Mouse (Mus musculus): Measurements from ENCODE around the gene Jade1.

Jade1 gene

DNA sequence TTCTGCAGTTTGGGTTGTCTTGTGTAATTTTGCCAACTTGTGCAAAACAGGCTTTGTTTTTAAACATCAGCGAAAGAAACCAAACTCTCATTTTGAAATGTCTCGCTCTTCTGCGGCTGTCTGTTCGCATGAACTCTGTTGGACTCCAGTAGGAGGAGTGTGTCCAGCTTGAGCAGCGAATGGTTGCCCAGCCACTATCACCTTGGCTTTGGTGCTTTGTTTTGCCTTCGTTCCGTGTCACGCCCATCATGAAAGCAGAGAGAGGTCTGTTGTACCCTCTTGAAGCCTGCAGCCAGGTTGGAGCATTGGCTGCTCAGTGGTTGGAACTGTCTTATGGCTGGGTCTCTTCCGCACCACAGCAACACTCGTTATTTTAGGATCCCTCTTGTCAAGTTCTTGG is 43.7 kb downstream of the Jade1 start:
- DNase-seq (ENCODE audit: low spot score in 2 of 2), result no peak

DNA sequence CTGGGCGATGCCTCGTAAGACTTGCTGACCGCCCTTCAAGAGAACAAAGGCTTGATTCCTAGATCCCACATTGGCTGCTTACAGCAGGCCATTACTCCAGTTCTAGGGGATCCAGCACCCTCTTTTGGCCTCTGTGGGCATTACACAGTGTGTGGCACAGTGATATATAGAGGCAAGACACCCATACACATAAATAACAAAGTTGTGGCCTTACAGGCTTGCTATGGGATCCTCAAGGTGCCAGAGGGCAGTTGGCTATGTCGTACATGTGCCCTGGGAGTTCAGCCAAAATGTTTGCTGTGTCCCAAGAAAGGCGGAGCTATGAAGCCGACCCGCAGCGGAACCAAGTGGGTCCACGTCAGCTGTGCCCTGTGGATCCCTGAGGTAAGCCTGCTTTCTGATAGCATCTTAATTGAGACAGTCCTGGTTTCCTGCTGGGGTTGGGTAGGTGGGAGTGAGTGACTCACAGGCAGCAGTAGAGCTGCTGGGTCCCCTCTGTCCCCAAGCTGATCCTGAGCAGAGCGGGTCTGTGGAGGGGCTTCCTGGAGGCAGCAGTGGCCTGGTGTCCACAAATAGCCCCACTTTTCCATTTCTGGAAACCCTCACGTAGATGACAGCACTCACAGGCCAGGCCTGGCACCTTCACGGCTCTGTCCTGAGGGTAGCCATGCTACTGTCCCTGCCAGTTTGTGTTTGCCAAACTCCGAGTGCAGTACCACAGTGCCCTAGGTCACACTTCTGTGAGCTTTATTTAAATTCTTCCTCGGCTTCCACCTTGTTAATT is 44.5 kb downstream of the Jade1 start:
- DNase-seq (ENCODE audit: low spot score in 2 of 2), result peak; percentile 55 to 63

DNA sequence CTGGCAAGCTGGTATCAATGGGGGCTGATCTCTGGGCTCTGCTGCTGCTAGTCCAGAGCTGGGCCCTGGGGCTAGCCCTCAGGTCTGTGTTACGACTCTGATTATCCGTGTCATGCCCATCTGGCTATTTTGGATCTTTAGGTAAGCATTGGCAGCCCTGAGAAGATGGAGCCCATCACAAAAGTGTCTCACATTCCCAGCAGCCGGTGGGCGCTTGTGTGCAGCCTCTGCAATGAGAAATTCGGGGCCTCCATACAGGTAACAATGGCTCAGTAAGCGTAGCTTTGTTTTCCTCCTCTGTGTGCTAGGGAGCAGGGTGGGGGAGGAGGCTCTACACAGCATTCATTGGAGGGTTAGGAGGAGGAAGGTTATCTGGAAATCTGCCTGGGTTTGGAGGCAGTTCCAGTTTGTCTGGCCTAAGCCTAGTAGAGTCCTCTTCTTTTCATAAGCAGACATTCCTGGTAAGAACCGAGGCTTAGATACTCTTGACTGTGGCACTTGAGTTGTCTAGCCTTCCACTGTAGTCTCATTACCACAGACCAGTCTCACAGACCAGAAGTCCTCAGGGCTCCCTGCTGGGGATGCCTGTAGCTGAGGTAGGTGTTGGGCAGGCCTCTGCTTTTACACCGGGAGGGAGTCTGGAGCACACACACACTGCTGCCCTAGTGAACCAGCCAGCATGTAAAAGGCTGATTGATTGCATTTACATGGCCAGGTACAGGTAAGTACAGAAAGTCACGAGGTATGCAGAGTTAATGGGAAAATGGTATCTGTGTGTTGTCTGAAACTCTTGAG is 45.9 kb downstream of the Jade1 start:
- DNase-seq (ENCODE audit: low spot score in 2 of 2), result no peak

DNA sequence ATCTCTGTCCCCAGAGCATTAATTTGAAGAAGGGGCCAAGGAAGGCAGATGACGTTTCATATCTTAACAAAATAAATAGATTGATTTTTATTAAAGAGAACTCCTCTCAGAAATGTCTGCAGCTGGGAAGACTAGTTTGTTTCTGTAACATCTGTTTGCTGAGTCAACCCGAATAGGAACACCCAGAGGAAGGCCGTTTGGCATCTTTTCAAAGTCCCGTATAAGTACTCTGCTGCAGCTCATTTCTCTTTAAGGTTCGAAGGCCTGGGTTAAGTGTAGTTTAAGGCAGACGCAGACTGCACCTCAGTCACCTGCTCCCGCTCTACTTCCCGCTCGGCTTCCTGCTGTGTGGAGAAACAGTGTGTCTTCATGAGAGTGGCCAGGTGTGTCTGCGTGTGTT is 47.4 kb downstream of the Jade1 start:
- DNase-seq (ENCODE audit: low spot score in 2 of 2), result no peak

DNA sequence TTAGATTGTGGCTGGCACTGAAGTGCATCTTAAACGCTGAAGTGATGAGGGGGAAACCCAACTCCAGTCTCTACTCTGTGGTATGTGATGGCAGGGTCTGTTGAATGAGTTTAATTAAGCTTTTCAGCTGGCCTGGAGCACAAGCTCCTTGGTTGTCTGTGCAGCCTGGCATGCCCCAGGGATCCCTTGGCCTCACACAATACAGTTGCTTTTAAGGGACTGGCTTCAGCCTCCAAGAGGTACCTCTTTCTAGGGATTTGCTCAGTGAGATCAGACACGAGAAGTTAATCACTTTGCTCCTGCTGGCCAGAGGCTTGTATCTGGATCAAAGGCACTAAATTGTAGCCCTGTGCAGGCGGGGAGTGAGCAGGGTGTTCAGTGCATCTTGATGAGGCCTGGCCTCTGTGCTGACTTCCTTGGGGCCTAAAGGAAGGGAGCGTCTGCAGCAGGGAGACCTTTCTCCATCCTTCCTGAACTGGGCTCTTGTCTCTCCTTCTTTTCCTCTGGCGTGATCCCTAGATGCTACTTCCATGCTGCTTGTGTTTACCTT is 48.0 kb downstream of the Jade1 start:
- DNase-seq (ENCODE audit: low spot score in 2 of 2), result no peak

DNA sequence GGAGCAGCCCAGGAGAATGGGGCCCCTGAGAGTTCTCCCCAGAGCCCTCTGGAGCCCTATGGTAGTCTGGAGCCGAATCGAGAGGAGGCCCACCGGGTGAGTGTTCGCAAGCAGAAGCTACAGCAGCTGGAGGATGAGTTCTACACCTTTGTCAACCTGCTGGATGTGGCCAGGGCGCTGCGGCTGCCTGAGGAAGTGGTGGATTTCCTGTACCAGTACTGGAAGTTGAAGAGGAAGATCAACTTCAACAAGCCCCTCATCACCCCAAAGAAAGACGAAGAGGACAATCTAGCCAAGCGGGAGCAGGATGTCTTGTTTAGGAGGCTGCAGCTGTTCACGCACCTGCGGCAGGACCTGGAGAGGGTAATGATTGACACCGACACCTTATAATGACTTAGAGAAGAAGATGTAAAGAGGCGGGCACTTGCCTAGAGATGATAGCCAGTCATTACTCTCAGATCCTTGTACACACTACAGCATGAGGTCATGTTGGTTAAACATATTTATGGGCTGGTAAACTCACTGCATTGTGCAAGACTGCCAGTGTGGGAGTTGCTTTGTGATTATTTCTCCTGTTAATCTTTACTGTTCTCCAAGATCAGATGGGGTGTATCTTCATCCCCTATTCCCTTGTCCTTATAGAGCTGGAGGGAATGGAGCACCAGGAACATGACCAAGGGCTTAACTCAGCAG is 49.2 kb downstream of the Jade1 start:
- no peak for DNase-seq (ENCODE audit: low spot score in 2 of 2)

DNA sequence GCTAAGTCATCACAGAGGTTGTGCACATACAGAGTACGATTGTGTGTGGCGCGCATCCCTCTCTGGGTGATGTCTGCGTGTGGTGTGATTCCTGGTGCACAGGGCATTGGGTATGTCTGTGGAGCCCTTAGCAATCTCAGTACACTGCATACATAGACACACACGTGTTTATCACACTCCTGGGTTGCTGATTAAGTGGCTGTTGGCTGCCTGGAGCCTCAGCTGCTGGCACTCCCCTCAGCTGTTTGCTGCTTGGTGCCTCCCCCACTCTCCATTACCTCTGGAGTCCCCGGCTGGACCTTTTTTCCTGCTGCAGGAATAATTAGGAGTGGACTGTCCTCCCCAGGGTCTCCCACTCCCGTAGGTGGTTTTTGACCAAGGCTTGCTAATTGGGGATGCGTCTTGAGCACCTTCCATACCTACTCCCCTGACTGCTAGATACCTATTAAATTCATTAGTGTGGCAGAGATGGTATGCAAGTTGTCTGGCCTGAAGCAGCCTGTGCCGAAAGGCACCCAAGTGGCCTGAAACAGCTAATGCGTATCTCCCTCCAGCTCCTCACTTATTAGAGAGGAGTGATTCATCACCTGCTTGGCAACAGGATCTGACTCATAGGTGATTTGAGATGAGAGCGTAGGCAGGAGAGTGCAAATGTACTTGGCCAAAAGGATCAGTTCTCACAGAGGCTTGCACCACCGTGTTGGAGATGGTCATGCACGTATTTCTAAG is 50.2 kb downstream of the Jade1 start:
- peak in 1 of 2 experiments; percentile 30 for DNase-seq (ENCODE audit: low spot score in 2 of 2)

DNA sequence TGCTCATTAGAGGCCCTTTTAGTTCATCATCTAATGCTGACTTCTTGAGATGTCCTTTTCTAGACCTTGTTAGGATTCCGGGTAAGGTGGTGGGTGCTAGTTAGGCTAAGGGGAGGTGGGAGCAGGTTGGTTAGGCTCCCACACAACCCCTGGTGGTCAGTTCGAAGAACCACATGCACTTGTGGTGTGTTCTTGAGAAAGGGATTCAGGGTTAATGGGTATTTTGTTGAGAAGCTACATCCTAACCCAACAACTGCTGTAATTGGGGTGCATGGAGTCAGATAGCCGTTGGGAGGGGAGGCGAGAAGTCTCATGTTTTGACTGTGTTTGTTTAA is 50.8 kb downstream of the Jade1 start:
- no peak for DNase-seq (ENCODE audit: low spot score in 2 of 2)

DNA sequence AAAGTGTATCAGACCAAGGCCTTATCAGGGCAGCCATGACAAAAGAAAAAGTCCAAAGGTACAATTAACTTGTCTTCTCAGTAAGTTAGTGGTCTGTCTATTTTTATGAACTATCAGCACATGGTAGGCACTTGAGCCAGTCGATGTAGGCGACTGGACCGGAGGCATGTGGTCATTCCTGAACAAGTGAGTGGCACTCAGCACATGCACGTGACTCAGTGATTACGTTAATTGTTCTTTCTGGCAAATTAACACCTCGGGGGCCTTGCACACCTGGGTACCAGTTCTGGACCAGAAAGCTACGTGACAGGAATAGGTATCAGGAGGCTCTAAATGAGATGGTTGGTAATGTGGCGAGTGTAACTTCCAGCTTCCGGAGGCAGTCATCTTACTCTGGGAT is 51.5 kb downstream of the Jade1 start:
- DNase-seq (ENCODE audit: low spot score in 2 of 2), result no peak

DNA sequence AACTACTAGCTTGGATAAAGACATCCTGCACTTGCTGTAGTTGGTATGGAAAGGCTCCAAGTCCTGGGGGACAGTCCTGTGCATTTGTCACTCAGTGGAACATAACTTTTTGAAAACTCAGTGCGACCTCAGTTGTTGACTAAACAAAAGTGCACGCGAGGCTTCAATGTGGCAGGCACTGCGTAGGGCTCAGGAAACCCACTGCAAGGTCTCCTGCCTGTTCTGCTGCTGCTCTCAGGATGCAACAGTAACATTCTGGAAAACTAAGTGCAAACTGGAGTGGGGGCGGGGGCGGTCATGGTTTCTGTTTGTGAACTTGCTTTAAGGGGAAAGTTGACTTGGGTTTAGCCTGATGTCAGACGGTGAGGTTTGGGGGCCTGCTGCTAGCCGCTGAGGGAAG is 51.9 kb downstream of the Jade1 start:
- DNase-seq (ENCODE audit: low spot score in 2 of 2), result no peak

DNA sequence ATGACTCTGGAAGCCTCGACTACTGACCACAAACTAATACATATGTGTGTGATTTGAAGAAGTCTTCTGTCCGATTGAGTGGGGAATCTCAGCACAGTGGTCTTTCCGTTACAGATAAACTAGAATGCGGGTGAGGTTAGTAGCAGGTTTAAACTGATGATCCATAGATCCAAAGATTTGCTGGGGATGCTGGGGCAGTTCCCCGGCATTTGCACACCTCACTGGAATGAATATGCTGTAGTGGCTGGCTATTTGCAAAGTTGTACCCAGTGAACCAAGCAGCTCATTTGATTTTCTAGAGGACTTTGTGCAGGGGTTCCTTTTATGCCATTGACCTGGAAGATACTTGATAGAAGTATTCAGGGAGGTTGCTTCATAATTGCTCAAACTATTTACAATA is 53.5 kb downstream of the Jade1 start:
- no peak for DNase-seq (ENCODE audit: low spot score in 2 of 2)

DNA sequence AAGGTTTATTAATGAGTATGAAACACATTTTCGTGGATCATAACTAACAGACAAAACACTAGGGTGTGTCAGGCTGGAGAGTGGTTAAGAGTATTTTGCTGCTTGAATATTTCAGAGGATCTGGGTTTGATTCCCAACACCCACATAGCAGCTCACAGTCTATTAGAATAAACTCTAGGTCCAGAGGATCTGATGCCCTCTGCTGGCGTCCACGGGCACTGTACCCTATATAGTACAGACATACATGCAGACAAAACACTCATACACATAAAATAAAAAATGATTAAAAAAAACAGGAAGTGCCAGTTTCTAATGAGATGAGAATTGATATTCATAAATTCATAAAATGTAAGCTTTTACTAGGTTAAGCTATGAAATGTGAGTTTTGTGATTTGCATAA is 56.7 kb downstream of the Jade1 start:
- DNase-seq (ENCODE audit: low spot score in 2 of 2), result no peak

DNA sequence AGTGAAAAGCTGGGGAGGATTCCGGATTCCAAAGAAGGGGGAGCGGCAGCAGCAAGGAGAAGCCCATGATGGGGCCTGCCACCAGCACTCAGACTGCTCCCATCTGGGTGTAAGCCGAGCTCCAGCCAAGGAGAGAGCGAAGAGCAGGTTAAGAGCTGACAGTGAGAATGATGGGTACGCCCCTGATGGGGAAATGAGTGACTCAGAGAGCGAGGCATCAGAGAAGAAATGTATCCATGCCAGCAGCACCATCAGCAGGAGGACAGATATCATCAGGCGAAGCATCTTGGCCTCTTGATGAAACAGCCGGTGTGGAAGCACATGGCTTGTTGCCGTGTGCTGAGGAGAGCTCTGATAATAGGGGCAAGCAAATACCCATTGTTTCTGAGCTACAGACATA is 58.2 kb downstream of the Jade1 start:
- DNase-seq (ENCODE audit: low spot score in 2 of 2), result no peak

DNA sequence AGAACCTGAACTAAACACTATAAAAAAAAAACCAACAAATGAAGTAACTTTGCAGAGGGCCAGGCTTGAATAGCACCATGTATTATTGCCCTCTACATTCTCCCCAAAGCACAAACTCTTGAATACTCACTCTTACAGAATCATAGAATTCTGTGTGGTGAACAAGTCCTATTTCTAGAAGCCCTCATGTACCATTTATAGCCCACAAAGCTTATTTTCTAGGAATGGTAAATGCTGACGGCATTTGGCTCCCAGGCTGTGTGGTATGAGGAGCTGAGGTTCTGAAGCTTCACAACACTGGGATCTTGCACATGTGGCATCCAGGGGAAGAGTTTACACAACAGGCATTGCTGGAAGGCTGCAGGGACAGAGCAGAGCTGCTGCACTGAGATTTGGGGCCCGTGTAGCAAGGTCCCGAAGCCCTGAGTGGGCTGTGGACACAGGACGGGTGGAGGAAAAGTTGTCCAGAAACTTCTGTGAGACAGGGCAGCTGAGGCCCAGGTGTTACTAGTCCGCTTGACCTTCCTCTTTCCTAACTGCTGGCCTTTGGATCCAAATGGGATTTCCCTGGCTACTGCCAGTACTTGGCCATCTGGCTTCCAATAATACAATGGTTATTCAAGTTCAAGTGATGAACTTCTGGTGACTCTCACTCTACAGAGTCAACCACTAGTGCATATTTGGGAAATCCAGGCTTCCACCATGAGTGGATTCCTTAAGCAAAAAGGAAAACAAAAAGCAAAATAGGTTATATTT is 58.9 kb downstream of the Jade1 start:
- DNase-seq (ENCODE audit: low spot score in 2 of 2), result no peak

DNA sequence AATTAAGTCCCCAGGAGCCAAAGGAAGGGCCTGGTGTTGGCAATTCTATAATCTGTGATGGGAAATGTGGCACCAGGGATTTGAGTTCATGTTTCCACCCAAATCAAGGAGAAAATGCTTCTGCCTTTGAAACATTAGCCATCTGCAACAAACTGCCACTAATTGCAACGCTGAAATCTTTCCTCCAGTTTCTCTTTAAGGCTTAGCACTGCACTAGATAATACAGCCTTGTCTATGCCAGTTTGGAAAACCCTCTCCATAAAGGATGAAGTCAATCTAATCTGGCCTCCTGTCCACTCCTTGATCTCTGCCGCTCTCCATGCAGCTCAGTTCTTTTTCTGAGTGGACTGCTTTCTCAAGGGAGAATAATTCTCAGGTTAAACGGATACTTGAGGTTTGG is 62.5 kb downstream of the Jade1 start:
- DNase-seq (ENCODE audit: low spot score in 2 of 2), result no peak

DNA sequence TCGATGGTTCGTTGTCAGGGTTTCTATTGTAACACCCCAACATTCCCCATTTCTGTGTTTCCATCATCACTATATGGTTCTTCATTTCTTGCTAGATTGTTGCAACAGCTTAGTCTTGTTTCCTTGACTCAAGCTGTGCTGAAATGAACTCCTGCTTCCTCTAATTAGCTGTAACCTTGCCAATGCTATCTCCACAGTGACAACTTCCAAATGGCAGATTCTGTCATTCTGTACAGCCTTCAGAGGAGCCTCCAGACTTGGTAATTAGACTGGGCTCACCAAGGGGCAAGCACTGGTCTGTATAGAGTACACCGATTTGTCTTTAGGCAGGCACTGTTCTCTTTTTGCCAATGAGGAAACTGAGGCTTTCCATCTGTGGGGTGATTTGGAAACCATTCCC is 63.0 kb downstream of the Jade1 start:
- no peak for DNase-seq (ENCODE audit: low spot score in 2 of 2)

DNA sequence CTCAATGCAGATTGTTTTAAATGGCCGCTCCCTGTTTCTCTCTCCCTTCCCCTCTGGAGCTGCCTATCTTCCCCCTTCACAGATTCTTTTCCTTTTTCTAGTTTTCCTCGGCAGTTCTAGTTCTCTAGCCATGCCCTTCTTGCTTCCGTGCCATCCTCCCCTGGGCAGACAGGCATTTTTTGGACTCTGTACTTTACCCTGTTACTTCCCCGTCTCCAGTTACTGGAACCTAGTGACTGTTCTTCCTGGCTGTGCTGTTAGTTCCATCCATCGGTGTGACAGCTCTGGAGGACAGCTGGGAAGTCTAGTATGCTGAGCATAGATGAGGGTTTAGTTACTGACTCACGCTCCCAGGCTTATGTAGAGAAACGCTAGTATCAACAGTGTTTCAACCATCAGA is 65.4 kb downstream of the Jade1 start:
- DNase-seq (ENCODE audit: low spot score in 2 of 2), result no peak

DNA sequence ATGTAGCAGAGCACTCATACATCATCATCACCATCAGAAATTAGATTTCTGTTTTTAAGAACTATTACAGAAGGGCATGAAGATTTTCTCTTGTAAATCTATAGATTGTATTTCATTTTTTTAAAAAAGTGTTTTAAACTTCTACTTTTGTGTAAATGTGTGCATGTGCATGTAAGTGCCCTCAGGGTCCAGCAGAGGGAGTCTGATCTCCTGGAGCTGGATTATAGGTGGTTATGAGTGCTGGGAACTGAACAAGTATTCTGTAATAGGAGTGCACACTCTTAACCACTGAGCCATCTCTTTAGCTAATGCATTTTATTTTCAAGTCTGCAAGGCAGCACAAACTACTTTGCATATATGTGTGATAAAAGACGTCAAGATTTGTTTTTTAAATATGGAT is 100.1 kb downstream of the Jade1 start:
- no peak for DNase-seq (ENCODE audit: low spot score in 2 of 2)
